Mouse (Mus musculus): ENCODE measurements around the gene Pcbd2. TPM values are rescaled to one million over a fixed set of nuclear protein-coding genes. Genes with fewer than 3 reads are reported as not detected.

The Pcbd2 gene
- polyA plus RNA-seq, 1 experiment from 2014 or later = 19.7 TPM

DNA sequence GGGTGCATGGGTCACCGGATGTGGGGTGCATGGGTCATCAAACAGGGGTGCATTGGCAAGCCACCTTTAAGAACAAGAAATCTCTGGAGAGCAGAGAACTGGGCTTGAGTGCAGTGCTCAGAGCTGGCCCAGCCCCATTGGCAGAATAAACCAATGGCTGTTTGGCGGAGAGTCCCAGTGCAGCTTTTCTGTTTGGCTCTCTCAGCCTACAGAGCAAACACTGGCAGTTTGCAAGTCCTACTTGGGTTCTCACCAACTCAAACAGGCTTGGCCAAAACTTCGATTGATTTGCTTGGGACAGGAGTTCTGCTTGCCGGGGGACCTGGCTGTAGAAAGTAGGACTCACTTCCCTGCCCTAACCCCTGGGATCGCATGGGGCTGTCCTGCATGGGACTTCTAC, 83.8 kb downstream of the Pcbd2 start:
- Histone ChIP-seq H3K36me3 (no peaks in the 10 kb centered on the region), H3K4me1 (replicated peaks) (no peaks in the 10 kb centered on the region), H3K9me3 (no peaks in the 10 kb centered on the region), H3K4me2 (replicated peaks) (no peak overlapping the region), H3K4me3 (replicated peaks) (no peak overlapping the region), H3K9ac (replicated peaks) (no peak overlapping the region), H3K27ac (no peak overlapping the region), H3K27me3 (peaks cover 6% of the 10 kb centered on the region; the same call in 1 of the 2 replicates)
- 77% methylated on average over 5 of the region's 5 CpGs for WGBS
- ATAC-seq = no peak

DNA sequence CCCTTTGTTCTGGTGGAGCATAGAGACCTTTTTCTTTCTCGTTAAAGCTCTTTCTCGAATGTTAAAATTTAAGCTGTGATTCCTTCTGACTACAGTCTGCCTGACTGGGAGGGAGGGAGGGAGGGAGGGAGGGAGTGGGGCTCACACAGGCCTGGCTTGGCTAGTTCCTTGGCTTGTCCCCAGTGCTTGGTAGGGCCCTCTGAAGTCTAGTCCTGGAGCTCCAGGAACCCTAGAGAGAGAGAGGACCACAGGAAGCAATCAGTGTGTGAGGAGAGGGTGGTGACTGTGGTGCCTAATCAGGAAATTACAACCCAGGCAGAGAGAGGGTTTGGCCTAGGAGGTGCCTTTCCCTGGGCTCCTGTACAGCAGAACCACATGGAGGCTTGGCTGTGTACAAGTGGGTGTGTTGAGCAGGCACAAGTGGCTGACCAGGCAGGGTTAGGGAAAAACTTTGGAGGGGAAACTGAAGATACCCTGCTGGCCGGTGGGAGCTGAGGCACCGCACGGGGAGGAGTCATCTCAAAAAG, 86.4 kb downstream of the Pcbd2 start:
- H3K9me3 ChIP-seq = no peaks in the 10 kb centered on the region
- H3K36me3 ChIP-seq = no peaks in the 10 kb centered on the region
- no peak for ATAC-seq
- no peak overlapping the region for H3K4me2 ChIP-seq (replicated peaks)
- H3K27ac ChIP-seq = no peak overlapping the region
- H3K4me3 ChIP-seq (replicated peaks) = no peak overlapping the region
- 69% methylated on average over 5 of the region's 5 CpGs for WGBS
- H3K4me1 ChIP-seq (replicated peaks) = no peaks in the 10 kb centered on the region
- H3K27me3 ChIP-seq = peaks cover 7% of the 10 kb centered on the region; the same call in 1 of the 2 replicates
- no peak overlapping the region for H3K9ac ChIP-seq (replicated peaks)

DNA sequence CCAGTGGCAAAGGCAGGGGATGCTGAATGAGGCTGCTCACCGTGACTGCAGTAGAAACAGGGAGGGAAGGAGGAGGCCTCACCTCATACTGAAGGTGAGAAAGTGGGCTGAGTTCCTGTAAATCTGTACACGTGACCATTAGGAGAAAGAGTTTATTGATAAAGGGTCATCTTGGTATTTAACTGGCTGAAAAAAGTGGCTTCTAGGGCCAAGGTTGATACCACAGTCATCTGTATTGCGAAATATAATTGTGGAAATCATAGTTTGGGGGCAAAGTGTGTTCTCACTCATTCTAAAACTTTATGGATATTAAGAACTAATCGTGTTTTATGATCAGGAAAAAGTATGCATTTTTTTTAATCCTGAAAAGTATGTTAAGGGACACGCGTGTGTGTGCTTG, 87.7 kb downstream of the Pcbd2 start:
- no peak overlapping the region for H3K27ac ChIP-seq
- no peak overlapping the region for H3K4me2 ChIP-seq (replicated peaks)
- 86% methylated on average over 6 of the region's 6 CpGs for WGBS
- H3K36me3 ChIP-seq = no peaks in the 10 kb centered on the region
- no peaks in the 10 kb centered on the region for H3K9me3 ChIP-seq
- 0 out of 2 replicates have a peak, but pooled peaks cover 4% of the 10 kb centered on the region for H3K4me1 ChIP-seq (replicated peaks)
- H3K27me3 ChIP-seq = peaks cover 12% of the 10 kb centered on the region; the same call in 1 of the 2 replicates
- no peak overlapping the region for H3K9ac ChIP-seq (replicated peaks)
- no peak for ATAC-seq
- no peak overlapping the region for H3K4me3 ChIP-seq (replicated peaks)

DNA sequence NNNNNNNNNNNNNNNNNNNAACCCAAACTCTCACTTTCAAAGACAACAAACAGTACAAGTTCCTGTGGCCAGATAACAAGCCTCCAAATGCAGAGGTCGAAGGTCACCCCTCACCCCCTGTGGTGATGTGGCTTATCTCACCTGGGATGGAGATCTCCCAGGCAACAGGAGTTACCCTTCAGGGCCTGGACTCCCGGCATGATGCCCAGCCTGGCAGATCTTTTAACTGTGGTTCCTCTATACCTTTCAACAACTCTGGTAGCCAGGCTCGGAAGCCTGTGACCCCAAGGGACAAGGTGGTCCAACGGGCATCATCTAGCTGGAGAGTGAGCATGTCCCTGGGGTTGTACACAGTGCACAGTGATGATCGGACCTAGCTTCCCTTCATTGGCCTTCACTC, 95.3 kb downstream of the Pcbd2 start:
- Histone ChIP-seq H3K9ac (replicated peaks) (no peak overlapping the region), H3K36me3 (no peaks in the 10 kb centered on the region), H3K4me2 (replicated peaks) (no peak overlapping the region), H3K9me3 (no peaks in the 10 kb centered on the region), H3K4me3 (replicated peaks) (no peak overlapping the region), H3K27ac (no peak overlapping the region), H3K27me3 (peaks cover 72% of the 10 kb centered on the region), H3K4me1 (replicated peaks) (peaks cover 10% of the 10 kb centered on the region; the same call in 1 of the 2 replicates)
- ATAC-seq = no peak
- WGBS = 56% methylated on average over 5 of the region's 5 CpGs

- no peaks in the 10 kb centered on the region for H3K9me3 ChIP-seq
- H3K27ac ChIP-seq = no peak overlapping the region
- H3K9ac ChIP-seq (replicated peaks) = no peak overlapping the region
- H3K4me3 ChIP-seq (replicated peaks) = no peak overlapping the region
- ATAC-seq = no peak
- no peaks in the 10 kb centered on the region for H3K36me3 ChIP-seq
- WGBS = 9% methylated on average over 10 of the region's 10 CpGs
- H3K4me2 ChIP-seq (replicated peaks) = no peak overlapping the region
- peaks cover 12% of the 10 kb centered on the region for H3K4me1 ChIP-seq (replicated peaks)
- H3K27me3 ChIP-seq = peaks cover 89% of the 10 kb centered on the region
These were observed 97.2 kb downstream of the Pcbd2 start for GRCm38 (mm10) chr13:55824151-55824945.

DNA sequence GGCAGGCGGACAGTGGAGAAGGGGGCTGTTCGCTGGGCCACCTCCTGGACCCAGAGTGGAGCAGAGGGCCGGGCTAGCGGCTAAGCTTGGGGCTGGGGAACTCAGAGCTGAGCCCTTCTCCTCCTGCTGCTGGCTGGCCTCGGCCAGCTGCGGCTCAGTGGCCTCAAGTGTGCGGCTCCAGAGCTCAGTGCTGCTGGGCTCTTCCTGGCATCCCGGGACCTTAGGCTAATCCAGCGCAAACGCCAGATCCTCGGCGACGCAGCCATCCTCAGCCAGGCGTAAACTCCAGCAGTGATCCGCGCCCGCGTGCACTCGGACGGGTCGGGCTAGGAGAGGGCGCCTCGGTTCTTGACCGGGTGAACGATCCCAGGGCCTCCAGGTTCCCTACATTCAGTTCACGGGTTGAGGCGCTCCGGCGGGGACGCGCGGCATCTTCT, 98.1 kb downstream of the Pcbd2 start:
- under 1% methylated on average over 32 of the region's 32 CpGs for WGBS
- H3K36me3 ChIP-seq = no peaks in the 10 kb centered on the region
- H3K4me3 ChIP-seq (replicated peaks) = peak overlapping the region; percentile 4; the same call in 1 of the 2 replicates
- no peak overlapping the region for H3K27ac ChIP-seq
- peak overlapping the region; percentile 0; the same call in 1 of the 2 replicates for H3K4me2 ChIP-seq (replicated peaks)
- ATAC-seq = peak; percentile 48
- peaks cover 92% of the 10 kb centered on the region for H3K27me3 ChIP-seq
- H3K9ac ChIP-seq (replicated peaks) = no peak overlapping the region
- H3K9me3 ChIP-seq = no peaks in the 10 kb centered on the region
- peaks cover 14% of the 10 kb centered on the region for H3K4me1 ChIP-seq (replicated peaks)

GRCm38 (mm10) chr13:55826008-55826671, 99.0 kb downstream of the Pcbd2 start:
- H3K4me2 ChIP-seq (replicated peaks) = no peak overlapping the region
- peaks cover 23% of the 10 kb centered on the region for H3K4me1 ChIP-seq (replicated peaks)
- 0 out of 2 replicates have a peak overlapping the region, but pooled peaks have one; percentile 4 for H3K4me3 ChIP-seq (replicated peaks)
- no peaks in the 10 kb centered on the region for H3K9me3 ChIP-seq
- 1% methylated on average over 54 of the region's 56 CpGs for WGBS
- no peak overlapping the region for H3K27ac ChIP-seq
- H3K36me3 ChIP-seq = no peaks in the 10 kb centered on the region
- H3K27me3 ChIP-seq = peaks cover 93% of the 10 kb centered on the region
- no peak overlapping the region for H3K9ac ChIP-seq (replicated peaks)
- no peak for ATAC-seq

Other genes starting within 250 kb of the Pcbd2 start
- gene Dbn1, start 239.3 kb upstream of the Pcbd2 start, polyA plus RNA-seq (2015; fragmentation: Nextera tagmentation; extraction: Ambion mirVana) = 655 and 674 TPM in 2 replicates
- 145 and 159 TPM in 2 replicates for gene Pdlim7, start 213.7 kb upstream of the Pcbd2 start, polyA plus RNA-seq (2015; fragmentation: Nextera tagmentation; extraction: Ambion mirVana)
- gene Dok3, start 198.1 kb upstream of the Pcbd2 start, polyA plus RNA-seq (2015; fragmentation: Nextera tagmentation; extraction: Ambion mirVana) = 4.3 and 4.7 TPM in 2 replicates
- gene Ddx41, start 190.7 kb upstream of the Pcbd2 start, polyA plus RNA-seq (2015; fragmentation: Nextera tagmentation; extraction: Ambion mirVana) = 60.2 and 66.6 TPM in 2 replicates
- 64.9 and 72.3 TPM in 2 replicates for gene Fam193b, start 156.2 kb upstream of the Pcbd2 start, polyA plus RNA-seq (2015; fragmentation: Nextera tagmentation; extraction: Ambion mirVana)
- 103 and 125 TPM in 2 replicates for gene Tmed9, start 153.6 kb upstream of the Pcbd2 start, polyA plus RNA-seq (2015; fragmentation: Nextera tagmentation; extraction: Ambion mirVana)
- gene B4galt7, start 127.5 kb upstream of the Pcbd2 start, polyA plus RNA-seq (2015; fragmentation: Nextera tagmentation; extraction: Ambion mirVana) = 45.5 and 47.4 TPM in 2 replicates
- 92.3 and 97.5 TPM in 2 replicates for gene Caml, start 104.4 kb upstream of the Pcbd2 start, polyA plus RNA-seq (2015; fragmentation: Nextera tagmentation; extraction: Ambion mirVana)
- 31.3 and 33.5 TPM in 2 replicates for gene Ddx46, start 92.3 kb upstream of the Pcbd2 start, polyA plus RNA-seq (2015; fragmentation: Nextera tagmentation; extraction: Ambion mirVana)
- 69.3 and 72.6 TPM in 2 replicates for gene B230219D22Rik, start 34.2 kb upstream of the Pcbd2 start, polyA plus RNA-seq (2015; fragmentation: Nextera tagmentation; extraction: Ambion mirVana)
- 121 and 129 TPM in 2 replicates for gene Txndc15, start 12.7 kb upstream of the Pcbd2 start, polyA plus RNA-seq (2015; fragmentation: Nextera tagmentation; extraction: Ambion mirVana)
- 0.12 TPM in 1 of 2 replicates, not detected in the other for gene Catsper3, start 57.2 kb downstream of the Pcbd2 start, polyA plus RNA-seq (2015; fragmentation: Nextera tagmentation; extraction: Ambion mirVana)
- gene Pitx1, start 108.8 kb downstream of the Pcbd2 start, polyA plus RNA-seq (2015; fragmentation: Nextera tagmentation; extraction: Ambion mirVana) = 0.75 and 1.5 TPM in 2 replicates